Mouse (Mus musculus) layer of hippocampus, adult 11-12 months (tissue): ENCODE data around the gene Plcb3.
A peak's percentile ranks its signal among the peaks of the same experiment; 100 is the strongest.

Source experiments
- DNase-seq: peaks from one replicate; pipeline ENCODE4 v3.0.0; 2022; ENCODE audit warnings: low spot score

Gene Plcb3

GRCm38 (mm10) chr19:6919876-6920740, 56.2 kb downstream of the Plcb3 start:
- DNase-seq = peak; percentile 30

GRCm38 (mm10) chr19:6919431-6919830, 56.8 kb downstream of the Plcb3 start:
- no peak for DNase-seq

GRCm38 (mm10) chr19:6918321-6918720, 57.9 kb downstream of the Plcb3 start:
- no peak for DNase-seq

- DNase-seq = no peak
Measured at GRCm38 (mm10) chr19:6916496-6916895, 59.8 kb downstream of the Plcb3 start.

GRCm38 (mm10) chr19:6915276-6915675, 61.0 kb downstream of the Plcb3 start:
- DNase-seq = no peak

- DNase-seq = no peak
Measured at GRCm38 (mm10) chr19:6914540-6914939, 61.7 kb downstream of the Plcb3 start.

- DNase-seq = no peak
Measured at GRCm38 (mm10) chr19:6913991-6914390, 62.3 kb downstream of the Plcb3 start.

GRCm38 (mm10) chr19:6913036-6913435, 63.2 kb downstream of the Plcb3 start:
- no peak for DNase-seq

- no peak for DNase-seq
Measured at GRCm38 (mm10) chr19:6912205-6912970, 63.9 kb downstream of the Plcb3 start.

- no peak for DNase-seq
Measured at GRCm38 (mm10) chr19:6911101-6912074, 64.9 kb downstream of the Plcb3 start.

- DNase-seq = peak; percentile 67
Measured at GRCm38 (mm10) chr19:6910306-6910705, 66.0 kb downstream of the Plcb3 start.

- DNase-seq = peak; percentile 93
Measured at GRCm38 (mm10) chr19:6909507-6910289, 66.6 kb downstream of the Plcb3 start, which contains the start of the genes Trmt112 and Prdx5. TSS of gene Trmt112 (plus strand) at chr19:6909698. TSS of gene Prdx5 (minus strand) at chr19:6910106.

- DNase-seq = no peak
Measured at GRCm38 (mm10) chr19:6909021-6909420, 67.2 kb downstream of the Plcb3 start.

- DNase-seq = no peak
Measured at GRCm38 (mm10) chr19:6907811-6908540, 68.3 kb downstream of the Plcb3 start.

GRCm38 (mm10) chr19:6907094-6907493, 69.2 kb downstream of the Plcb3 start:
- DNase-seq = no peak

GRCm38 (mm10) chr19:6906199-6906598, 70.1 kb downstream of the Plcb3 start:
- no peak for DNase-seq

- DNase-seq = no peak
Measured at GRCm38 (mm10) chr19:6905498-6906159, 70.6 kb downstream of the Plcb3 start.

- DNase-seq = no peak
Measured at GRCm38 (mm10) chr19:6904846-6905245, 71.4 kb downstream of the Plcb3 start.

GRCm38 (mm10) chr19:6903031-6903430, 73.2 kb downstream of the Plcb3 start:
- DNase-seq = no peak
